Mouse (Mus musculus): ENCODE measurements at regions not wholly inside any gene's neighbourhood (a gene's known extent, or its start where the extent isn't known, plus 50 kb on each side); places are given as distances from the start of the nearest gene placed in this dataset.
"Not testable (repeated sequence)": the region's sequence is repeated elsewhere in the genome, so short reads cannot be mapped to it uniquely, and the experiment has no call there.

DNA sequence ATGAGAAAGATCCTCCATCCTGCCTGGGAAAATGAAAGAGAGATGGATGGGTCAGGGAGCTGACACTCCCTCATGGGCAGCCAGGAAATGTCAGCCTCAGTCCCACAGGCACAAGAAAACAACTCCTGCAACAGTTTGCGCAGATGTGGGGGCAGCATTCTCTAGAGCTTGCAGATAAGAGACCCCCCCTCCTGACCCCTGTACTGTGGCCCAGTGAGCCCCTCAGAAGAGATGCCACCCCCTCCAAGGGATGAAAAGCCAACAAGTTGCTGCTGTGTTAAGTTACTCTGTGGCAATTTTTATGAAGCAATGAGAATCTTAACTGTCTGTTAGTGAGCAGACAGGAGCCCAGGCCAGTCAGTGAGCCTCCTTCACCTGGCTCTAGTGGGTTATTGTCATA lies 406.5 kb downstream of the 1190002N15Rik start:
- DNase-seq (ENCODE audit: low spot score in 2 of 2): no peak

DNA sequence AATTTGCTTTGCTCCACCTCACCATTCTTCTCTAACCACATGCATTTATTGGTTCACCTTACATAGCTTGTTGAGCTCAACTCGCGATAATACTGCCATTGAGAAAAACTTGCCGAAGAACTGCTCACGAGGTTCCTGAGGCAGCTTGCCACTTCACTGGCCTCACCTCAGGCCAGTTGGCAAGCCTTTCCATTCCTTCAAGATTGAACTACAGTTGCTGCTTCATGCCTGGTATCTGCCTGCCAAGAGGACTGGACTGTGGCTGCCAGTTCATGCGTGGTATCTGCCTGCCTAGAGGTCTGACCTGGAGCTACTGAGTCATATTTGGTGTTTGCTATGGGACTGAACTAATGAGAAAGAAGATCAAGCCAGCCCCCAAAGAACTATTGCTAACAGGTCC lies 420.9 kb downstream of the 1190002N15Rik start:
- DNase-seq (ENCODE audit: low spot score in 2 of 2): no peak

DNA sequence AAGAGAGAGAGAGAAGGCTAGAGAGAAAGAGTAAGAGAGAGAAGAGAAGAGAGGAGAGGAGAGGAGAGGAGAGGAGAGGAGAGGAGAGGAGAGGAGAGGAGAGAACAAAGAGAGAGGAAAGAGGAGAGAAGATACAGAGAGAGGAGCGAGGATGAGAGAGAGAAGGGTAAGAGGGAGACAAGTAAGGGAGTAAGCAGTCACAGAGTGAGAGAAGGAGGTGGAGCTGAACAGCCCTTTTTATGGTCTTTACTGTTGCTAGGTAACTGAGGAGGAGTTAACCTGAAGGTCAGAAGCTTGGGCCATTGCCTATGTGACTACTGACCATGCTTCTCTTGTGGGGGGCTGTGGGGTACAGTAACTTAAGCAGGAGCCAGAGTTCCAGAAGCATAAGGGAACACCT lies 430.2 kb downstream of the 1190002N15Rik start:
- not testable (repeated sequence) for DNase-seq (ENCODE audit: low spot score in 2 of 2)

DNA sequence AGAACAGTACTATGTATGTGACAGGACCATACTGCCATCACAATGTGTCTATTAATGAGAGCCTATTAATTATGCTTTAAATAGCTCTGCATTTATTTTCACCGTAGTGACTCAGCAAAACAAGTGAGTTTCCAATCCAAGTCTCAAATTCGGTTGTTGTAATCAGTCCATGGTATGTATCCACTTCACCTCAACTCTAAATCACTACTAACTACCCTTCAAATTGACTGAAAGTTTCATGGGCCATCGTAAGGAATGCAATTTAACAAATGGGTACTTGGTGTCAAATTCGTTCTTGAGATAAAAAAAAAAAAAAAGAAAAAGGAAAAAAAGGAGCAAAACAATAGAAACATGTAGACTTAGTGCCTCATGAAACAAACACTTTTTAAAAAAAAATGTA lies 433.2 kb downstream of the 1190002N15Rik start:
- DNase-seq (ENCODE audit: low spot score in 2 of 2): no peak

DNA sequence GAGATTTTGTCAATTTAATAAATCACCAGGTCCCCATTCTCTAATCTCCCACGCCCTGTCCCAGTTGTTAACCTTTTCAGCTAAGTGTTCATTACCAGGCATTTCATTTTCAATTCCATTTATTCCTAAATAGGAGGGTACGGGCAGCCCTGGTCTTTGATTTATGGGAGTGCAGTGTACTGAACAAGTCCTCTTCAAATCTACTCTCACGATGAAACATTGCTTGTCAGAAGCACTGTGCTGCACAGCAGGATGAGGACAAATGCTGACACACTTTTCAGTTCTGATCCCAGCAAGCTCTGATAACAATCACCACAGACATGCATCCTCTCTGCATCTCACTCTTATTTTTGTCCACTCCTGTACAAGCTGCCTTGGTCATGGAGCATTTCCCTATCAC lies 435.9 kb downstream of the 1190002N15Rik start:
- DNase-seq (ENCODE audit: low spot score in 2 of 2): no peak

DNA sequence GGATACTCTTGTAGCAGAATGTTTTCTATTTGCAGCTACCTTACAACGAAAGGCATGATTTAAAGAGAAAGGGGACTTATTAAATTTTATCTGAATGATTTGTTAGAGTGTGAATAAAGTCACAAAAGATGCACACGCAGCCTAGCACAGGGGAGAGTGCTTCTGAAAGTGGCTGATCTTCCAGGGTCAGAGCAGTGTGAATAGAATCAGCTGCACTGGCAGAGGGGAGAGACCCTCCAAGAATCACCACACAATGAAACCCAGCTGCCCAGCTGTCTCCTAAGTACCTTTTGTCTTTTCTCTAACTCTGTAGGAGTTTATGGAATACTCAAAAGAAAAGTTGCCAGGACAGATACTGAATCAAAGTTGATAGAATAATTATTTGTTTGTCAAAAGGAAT lies 443.1 kb downstream of the 1190002N15Rik start:
- DNase-seq (ENCODE audit: low spot score in 2 of 2): no peak

DNA sequence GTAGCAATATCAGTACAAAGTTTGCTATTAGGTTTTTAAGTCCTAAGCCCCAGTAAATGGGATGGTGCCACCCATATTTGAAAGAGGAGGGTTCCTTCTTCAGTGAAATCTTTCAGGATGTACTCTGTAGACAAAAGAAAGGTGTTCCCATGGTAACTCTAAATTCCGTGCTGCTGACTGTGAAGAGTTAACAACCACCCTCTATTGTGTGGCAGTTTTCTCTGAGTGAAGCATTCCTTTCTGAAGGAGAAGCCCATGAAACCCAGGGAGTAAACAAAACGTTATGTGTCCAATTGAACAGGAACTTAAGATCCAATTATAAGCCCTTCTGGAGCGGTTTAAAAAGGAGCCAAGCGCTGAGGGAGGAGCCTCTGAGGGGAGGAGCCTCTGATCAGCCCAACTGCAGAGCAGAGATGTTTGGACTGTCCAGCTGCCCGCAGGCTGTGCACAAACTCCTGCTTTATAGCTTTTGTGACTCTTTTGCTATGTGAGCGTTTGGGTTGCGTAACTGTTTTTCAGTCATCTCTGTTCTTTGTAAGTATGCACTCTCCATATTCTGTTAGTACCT lies 446.1 kb downstream of the 1190002N15Rik start:
- no peak for DNase-seq (ENCODE audit: low spot score in 2 of 2)

DNA sequence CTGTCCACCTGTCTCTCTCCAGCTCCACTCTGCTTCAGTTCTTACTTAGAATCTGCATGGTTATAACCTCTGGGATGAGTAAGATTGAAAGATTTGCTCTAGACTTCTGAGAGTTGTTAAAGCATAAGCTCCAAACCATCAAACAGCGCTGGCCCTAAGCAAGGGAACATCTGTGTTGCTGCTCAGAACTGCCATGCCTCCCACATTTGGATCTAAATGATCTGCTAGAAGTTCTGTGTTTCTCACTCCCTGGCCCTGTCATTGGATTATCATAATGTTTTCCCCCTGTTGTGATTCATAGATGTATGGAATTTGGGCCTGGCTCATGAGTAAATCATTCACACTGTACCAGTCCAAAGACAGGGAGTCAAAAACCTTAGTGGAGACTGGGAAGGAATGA lies 448.1 kb downstream of the 1190002N15Rik start:
- no peak for DNase-seq (ENCODE audit: low spot score in 2 of 2)

DNA sequence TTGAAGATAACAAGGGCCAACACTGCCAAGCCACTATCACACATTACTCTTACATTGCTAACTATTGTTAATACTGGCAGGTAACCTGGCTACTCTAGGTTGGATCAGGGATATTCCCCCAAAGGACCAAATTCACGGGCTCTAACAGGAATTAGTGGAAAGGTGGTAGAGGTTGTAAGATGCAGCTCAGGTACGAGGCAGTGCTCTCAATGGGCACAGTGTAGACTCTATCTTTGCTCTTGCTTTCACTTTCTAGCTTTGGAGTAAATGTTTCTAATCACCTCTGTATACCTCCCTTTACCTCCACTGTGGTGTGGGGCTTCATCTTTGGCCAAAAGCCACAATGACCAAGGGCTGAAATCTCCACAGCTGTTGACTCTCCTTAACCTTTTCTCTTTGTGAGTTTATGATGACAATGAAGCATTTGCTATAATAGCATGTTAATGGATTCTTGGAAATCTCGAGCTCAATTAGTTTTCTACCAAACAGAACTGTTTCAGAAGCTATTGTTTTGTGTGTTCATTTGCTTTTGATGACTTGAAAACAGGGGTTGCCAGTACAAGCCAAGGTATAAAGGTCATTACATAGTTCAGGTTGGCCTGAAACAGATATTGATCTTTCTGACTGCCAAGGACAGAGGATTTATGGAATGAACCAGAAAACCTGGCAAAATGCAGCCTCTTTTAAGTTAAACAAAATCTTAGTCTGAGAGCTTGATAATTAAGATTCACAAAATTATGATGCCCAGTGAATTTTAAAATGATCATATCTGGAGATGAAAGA lies 454.1 kb downstream of the 1190002N15Rik start:
- no peak for DNase-seq (ENCODE audit: low spot score in 2 of 2)

DNA sequence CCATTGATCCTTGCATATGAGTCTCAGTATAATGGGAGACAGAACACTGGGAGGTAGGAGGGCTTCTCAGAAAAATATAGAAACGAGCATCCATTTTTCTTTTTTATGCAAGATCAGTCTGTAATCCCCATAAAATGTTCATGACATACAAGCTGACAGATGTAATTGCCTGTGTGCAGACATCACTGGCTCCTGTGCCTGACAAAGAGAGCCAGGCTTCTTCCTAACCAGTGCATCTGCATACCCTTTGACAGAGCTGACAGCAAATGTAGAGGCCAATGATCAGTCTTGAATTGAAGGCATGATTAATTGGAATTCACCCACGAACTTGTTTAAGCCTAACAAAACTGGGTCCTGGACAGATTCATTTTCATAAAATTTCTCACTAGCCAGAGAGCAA lies 463.0 kb downstream of the 1190002N15Rik start:
- DNase-seq (ENCODE audit: low spot score in 2 of 2): no peak

DNA sequence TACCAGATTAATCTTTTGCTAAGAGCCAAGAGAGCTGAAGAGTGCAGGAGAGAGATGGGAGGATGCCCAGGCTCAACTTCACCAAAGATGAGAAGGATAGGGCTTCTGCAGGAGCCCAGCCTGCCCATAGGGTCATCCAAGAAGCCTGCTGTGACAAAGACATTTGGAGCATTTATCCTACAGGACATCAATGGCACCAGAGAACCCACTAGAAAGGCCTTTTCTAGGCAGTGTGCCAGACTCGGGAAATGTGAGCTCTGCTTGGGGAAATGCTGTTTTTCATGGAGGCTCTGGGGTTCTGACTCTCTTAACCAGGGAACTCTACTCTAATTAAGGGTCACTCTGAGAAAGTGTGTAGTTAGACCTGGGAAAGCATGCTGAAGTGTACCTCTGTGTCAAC lies 470.8 kb downstream of the 1190002N15Rik start:
- no peak for DNase-seq (ENCODE audit: low spot score in 2 of 2)

DNA sequence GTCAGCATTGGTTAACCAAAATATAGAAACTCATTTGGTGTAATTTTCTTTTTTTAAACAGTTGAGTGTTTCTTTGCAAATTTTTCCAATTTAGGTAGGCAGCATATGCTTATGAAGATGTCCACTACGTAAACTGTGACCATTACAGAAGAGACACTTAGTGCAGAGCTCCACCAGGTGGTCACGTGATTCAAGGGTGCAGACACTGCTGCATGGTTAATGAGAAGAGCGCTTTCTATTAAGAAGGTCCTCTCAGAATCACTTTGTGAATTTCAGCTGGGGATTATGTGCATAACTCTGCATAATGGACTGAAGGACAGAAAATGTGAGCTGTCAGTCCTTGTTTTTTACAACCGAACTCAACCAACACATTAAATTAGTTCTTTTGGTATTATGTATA lies 484.7 kb downstream of the 1190002N15Rik start:
- DNase-seq (ENCODE audit: low spot score in 2 of 2): no peak

DNA sequence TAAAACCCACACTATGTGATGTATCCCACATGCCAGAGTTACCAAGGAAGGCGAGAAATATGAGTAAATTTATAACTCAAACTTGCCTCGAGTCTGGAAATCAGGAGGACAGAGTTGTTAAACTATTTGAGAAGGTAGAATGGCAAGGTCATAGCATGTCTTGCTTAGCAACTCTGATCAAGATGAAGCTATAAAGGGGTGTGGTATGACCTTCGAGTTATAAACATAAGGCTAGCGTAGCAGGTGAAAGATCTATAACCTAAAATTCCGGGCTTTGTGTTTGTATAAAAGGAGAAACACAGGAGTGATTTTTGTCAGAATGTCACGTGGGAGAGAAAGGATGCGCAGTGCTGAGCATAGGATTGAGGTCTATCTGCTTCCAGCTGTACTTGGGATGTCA lies 490.0 kb downstream of the 1190002N15Rik start:
- DNase-seq (ENCODE audit: low spot score in 2 of 2): no peak

DNA sequence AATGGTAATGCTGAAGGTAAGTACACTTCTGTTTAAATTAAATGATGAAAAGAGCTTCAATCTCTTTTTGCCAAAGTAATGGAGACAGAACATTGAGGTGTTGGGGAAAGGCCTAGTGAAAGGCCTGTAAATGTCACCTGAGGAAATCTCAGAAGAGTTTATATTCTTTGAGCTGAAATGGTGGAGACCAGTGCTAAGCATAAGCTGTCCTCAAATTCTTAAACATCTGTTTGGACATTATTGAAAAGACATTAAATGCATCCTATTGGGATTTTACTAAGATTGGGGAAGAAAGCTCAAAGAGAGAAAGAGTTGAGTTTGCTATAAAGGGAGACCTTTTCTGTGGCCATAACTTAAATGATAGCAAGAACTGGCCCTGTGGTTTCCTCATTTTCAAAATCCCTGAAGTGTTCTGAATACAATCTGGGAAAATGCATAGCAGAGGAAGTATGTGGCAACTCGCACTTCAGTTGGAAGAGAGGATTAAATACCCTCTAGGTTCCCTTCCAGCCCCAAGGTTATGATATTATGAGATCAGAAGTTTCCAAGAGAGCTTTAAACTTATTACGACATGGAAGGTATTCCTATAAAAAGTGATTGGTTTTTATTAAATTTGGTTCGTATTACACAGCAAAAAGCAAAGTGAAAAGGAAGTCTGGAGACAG lies 492.3 kb downstream of the 1190002N15Rik start:
- no peak for DNase-seq (ENCODE audit: low spot score in 2 of 2)

DNA sequence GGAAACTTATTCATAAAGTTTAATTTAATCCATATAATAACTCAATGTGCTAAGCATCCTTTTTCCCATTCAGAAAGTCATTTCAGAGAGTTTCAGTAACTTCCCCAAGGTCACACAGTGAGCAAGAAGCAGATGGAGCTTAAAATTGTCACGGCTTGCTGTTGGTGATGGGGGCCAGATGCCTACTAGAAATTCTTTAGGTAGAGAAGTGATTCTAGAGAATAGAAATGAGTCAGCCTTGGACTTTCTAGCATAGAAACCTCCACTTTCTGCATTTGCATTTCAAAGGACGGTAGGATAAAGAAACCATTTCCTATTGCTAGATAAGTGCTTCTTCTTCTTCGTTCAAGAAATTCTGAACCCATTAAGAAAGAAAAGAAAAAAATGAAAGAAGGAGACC lies 514.1 kb downstream of the 1190002N15Rik start:
- no peak for DNase-seq (ENCODE audit: low spot score in 2 of 2)

DNA sequence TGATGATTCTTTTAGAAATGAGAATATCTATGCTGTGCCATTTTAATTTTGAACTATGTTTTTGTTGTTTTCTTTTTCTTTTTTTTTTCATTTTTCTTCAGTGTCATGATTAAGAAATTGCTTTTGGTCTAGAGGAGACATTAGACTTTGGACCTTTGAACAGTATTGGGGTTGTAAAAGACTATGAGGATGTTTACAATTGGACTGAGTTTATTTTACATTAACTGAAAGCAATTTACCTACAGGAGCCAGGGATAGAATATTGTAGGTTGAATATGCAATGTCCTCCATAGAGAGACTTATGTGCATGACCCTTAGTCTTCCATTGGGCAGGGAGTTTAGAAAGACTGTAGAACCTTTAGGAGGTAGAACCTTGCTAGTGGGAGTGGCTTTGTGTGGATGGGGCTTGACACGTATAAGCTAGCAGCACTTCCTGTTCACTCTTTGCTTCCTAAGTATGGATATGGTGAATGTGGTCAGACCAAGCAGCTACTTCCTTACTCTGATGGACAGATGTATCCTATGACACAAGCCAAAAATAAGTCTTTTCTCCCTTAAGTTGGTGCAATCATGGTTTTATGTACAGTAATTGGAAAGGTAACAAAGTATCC lies 516.5 kb downstream of the 1190002N15Rik start:
- DNase-seq (ENCODE audit: low spot score in 2 of 2): no peak

DNA sequence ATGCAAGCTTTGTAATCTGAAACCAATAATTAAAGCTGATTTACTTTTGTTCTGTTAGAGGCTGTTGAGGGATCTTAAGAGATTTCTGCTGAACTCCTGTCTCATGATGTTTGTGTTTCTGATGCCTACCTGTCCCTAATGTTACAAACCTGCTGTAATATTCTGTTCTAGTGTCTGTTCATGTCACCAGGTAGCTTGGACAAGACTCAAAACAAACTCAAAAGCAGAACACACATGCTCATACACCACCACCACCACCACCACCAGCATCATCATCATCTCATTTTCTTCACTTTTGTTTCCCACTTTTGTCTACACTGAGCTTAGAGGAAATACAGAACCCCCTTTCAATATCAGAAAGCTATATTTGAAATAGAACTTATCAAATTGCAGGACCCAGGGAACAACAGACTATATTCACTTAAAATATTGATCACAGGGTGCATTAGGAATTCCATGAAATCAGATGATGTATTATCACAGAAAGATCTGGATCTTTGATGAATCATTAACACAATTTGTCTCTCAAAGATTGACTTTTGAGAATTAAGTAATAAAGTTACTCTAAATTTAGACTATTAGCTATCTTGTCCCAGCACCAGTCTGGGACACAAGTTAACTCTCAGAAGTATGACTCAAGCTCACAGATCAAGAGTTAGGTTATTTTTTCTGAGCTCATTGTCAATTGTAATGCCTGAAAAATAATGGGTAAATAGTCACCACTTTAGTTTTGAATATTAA lies 521.0 kb downstream of the 1190002N15Rik start:
- DNase-seq (ENCODE audit: low spot score in 2 of 2): no peak

DNA sequence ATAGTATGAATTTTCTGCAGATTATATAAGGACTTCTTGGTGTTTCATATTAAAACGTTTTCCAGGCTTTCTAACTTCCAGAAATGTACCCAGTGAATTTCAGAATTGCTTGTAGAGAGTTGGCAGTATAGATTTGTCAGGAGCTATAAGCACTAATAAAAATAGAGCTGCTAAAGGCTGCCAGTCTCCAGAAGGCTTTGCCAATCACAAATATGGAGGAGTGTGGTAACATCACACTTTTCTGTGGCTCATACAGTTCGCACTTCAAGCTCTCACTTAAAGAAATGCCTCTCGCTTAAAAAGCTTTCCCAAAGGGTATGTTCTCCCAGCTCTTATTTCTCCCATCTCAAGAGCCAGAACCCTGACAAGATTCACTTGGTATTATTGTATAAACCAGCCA lies 545.7 kb downstream of the 1190002N15Rik start:
- DNase-seq (ENCODE audit: low spot score in 2 of 2): no peak

DNA sequence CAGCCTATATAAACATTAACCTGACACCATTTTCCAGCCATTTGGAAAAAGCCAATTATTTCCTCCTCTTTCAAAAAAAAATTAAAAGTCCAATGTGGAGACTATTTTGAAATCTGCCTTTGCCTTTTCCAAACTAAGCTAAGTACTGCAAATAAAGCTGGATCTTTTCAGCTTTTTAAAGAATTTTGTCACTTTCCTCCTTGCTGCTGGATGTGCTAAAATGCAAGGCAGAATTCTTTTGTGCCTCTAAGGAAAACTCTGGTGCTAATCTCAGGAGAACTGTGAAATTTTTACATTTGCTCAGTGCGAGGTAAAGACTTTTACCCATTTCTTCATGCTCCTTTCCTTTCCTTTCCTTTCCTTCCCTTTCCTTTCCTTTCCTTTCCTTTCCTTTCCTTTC lies 546.7 kb downstream of the 1190002N15Rik start:
- DNase-seq (ENCODE audit: low spot score in 2 of 2): no peak

DNA sequence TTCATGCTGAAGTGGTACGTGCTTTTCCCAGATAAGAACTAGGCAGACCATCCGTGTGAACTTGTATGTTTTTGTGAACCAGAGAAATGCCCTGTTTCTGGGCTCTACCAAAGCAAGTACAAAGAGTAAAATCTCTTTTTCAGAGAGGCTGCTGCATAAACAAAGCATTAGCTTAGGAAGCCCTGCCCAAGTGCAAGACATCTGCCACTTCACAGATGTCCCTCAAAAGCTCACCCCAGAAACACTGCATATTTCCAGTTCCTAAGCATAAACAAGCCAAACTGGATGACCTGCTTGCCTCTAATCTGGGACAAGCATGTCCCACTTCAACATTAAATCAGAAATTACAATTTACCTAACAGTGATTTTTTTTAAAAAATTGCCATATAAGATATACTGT lies 556.7 kb downstream of the 1190002N15Rik start:
- no peak for DNase-seq (ENCODE audit: low spot score in 2 of 2)

DNA sequence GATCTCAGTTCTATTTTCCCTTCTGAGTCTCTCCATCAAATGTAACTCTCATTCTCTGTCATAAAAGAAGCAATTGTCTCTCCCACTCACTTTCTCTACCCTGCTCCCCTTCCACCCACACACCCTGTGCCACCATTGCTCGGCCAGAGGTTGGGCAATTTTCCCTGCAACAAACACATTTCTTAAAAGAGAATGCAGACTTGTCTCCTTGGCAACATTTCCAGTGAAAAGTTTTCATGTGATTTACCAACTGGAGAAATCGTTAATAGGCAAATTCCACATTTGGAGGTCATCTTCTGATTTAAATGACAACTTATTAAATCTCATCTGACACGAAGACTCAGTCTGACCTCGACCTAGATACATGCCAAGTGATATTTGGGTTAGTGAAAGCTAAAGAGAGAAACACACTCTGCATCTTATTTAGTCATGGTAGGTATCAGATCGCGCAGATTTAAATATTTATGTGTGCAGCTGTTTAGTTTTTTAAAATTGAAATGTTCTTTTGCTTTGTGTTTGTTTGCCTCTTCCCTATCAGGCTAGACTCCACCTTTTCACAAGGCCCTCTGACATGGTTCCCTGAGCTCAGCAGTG lies 568.1 kb downstream of the 1190002N15Rik start:
- DNase-seq (ENCODE audit: low spot score in 2 of 2): no peak

DNA sequence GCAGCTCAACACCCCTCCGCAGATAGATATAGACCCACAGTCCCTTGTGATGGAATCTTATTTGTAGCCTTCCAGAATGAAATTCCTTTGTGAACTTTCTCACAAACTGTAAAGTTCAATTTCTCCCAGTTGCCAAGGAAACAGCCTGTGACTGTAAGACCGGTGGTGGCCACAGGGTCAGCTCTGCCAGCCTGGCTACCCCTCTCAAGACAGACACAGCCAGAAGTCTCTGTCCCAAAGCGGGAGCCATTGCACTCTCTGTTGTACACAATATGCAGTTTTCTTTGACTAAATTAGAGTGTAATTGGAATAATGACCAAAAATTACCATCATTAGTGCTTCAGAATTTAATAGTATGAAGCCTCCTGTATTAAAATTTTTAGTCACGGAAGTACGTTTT lies 568.8 kb downstream of the 1190002N15Rik start:
- no peak for DNase-seq (ENCODE audit: low spot score in 2 of 2)
